Mouse (Mus musculus) bone marrow, adult 2 months (tissue): ENCODE results near the gene Nkpd1. TPM values are rescaled to one million over a fixed set of nuclear protein-coding genes. Genes with fewer than 3 reads are reported as not detected.

ENCODE experiments used
- H3K27ac ChIP-seq: fragments of 200-500 bp; 2 replicates; pipeline ENCODE4 v1.5.1; 2012; ENCODE audit warnings: low read depth, mild to moderate bottlenecking, control low read depth, inconsistent platforms, low read length; ENCODE audit not compliant: control insufficient read depth, poor library complexity, insufficient read depth
- H3K4me1 ChIP-seq: fragments of 200-500 bp; 2 replicates; pipeline ENCODE4 v1.6.1; 2011; ENCODE audit warnings: low read length; ENCODE audit not compliant: control insufficient read depth, insufficient read depth
- H3K4me3 ChIP-seq: fragments of 200-500 bp; replicated peaks from 2 replicates; pipeline ENCODE3; 2011; ENCODE audit warnings: mild to moderate bottlenecking, low read depth, low read length, control low read depth; ENCODE audit not compliant: control insufficient read depth
- CTCF ChIP-seq: fragments of 200-500 bp; IDR thresholded peaks from 2 replicates; pipeline ENCODE4 v1.5.1; 2011; ENCODE audit warnings: low read length, control low read depth; ENCODE audit not compliant: control insufficient read depth, insufficient read depth
- POLR2A ChIP-seq: fragments of 200-500 bp; IDR thresholded peaks from 2 replicates; pipeline ENCODE4 v1.6.1; 2011; ENCODE audit warnings: low read depth, mild to moderate bottlenecking, control low read depth, low read length, borderline replicate concordance; ENCODE audit not compliant: control insufficient read depth
- WGBS: fragments of 180-500 bp; shearing (Covaris S2); methylation state at CpG from one replicate; pipeline ENCODE4 v1.1.7; 2018; 5-methylcytosine and 5-hydroxymethylcytosine counted together
- polyA plus RNA-seq: library from polyadenylated mRNA; stranded (reverse); fragments of >200 nt; gene quantifications from 2 replicates; pipeline ENCODE4 v1.2.4, GENCODE M21; 2011; ENCODE audit warnings: low replicate concordance; ENCODE audit not compliant: missing spikeins, insufficient read depth, insufficient read length

The Nkpd1 gene
- polyA plus RNA-seq, 1 experiment: not detected

DNA sequence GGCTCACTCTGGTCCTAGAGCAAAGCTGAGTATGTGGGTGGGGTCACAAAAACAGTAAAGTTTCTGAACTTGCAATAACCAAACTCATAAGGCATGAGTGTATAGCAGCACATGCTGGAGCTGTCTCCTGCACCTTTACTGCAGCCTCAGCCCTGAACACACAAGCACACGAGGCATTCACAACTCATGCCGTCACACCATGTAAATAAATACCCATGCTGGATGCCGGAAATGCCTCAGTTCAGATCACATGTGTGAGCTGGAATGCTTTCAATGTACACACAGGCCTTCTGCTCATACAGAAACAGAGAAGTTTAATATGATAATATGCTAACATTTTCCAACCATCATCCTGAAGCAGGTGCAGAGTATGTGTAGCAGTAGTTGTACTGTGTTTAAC lies 28.4 kb downstream of the Nkpd1 start:
- H3K4me1 ChIP-seq: no peaks in the 10 kb centered on the region
- no peak overlapping the region for H3K4me3 ChIP-seq
- TF ChIP-seq POLR2A: no peak
- no peak overlapping the region for H3K27ac ChIP-seq
- 85% methylated on average over 3 of the region's 3 CpGs for WGBS

DNA sequence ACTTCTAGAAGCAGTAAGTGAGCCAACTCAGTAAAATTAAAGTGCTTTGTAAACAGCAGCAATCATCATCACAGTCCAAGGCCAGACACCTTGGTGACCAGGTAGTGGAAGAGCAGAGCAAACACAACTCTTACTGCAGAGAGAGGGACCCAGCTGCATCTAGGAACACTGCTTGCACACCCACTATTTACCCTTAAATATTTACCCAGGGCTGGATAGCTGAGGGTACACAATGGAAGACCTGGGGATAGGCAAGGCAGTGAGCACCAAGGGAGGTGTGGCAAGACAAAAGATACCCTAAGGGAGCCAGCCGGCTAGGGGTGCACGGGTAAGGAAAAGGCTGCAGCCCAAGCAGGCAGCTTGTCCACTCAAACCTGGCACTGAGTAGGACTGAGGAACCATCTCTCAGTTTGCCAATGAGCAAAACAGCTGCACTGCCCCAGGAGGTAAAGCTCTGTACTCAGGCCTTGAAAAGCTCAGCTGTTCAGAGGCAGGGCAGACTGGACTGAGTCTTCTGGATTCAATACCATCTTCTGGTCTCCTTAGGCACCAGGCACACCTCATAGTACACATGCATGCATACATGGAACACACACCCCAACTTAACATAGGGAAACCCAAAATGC lies 29.8 kb downstream of the Nkpd1 start:
- WGBS: 89% methylated on average over 2 of the region's 2 CpGs
- TF ChIP-seq POLR2A (no peak), CTCF (no peak)
- H3K4me3 ChIP-seq: no peak overlapping the region
- H3K27ac ChIP-seq: no peak overlapping the region
- no peaks in the 10 kb centered on the region for H3K4me1 ChIP-seq

DNA sequence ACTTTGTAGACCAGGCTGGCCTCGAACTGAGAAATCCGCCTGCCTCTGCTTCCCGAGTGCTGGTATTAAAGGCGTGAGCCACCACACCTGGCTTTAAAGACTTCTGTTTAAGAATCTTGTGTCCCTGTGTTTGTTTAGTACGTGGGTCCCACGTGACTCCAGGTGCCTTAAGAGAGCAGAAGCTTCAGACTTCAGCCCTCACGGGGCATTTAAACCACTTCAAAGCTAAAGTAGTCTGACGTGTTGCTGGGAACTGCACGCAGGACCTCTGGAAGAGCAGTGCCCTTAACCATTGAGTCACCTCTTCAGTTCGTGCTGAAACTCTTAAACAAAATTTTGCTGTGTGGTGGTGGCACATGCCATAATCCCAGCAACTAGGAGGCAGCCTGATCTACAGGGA lies 31.8 kb downstream of the Nkpd1 start:
- TF ChIP-seq POLR2A: no peak
- no peak for TF ChIP-seq CTCF
- 88% methylated on average over 10 of the region's 10 CpGs for WGBS
- Histone ChIP-seq H3K4me3 (no peak overlapping the region), H3K4me1 (no peaks in the 10 kb centered on the region), H3K27ac (no peak overlapping the region)

DNA sequence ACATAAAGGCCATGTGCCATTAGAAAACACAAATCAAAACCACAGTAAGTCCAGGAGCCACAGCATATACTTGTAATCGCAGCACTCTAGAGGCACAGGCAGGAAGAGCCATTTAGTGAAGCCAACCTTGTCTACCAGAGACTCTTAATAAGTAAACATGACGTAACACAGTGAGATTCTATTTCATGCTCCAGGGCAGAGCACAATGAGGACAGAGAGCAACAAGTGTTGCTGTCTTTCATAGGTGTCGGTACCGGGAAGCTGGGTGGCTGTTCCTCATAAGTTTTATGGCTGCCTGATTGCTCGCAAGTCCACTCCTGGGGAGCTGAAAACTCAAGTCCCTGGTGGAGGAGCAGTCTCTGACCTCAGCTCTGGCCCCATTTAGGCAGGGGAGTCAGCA lies 34.0 kb downstream of the Nkpd1 start:
- no peaks in the 10 kb centered on the region for H3K4me1 ChIP-seq
- no peak overlapping the region for H3K4me3 ChIP-seq
- H3K27ac ChIP-seq: no peak overlapping the region
- TF ChIP-seq CTCF: no peak
- TF ChIP-seq POLR2A: no peak
- 81% methylated on average over 5 of the region's 5 CpGs for WGBS

DNA sequence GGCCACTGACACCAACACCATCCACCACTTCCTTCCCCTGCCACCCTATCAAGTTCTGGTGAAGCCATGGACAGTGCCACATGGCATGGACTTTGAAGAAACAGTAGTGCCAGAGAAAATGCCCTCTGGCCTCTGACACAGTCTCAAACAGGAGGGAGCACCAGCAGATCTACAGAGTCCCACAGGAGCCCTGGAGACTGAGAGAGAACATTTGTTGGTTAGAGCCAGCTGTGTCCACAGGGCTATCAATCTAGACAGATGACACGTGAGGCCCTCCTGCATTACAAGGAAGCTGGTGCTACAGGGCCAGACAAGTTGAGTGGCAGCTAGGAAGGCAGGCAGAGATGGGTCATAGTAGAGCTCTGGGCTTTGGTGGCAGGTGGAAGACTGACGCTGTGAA lies 34.8 kb downstream of the Nkpd1 start:
- TF ChIP-seq CTCF (no peak), POLR2A (no peak)
- WGBS: 26% methylated on average over 2 of the region's 2 CpGs
- Histone ChIP-seq H3K4me1 (no peaks in the 10 kb centered on the region), H3K27ac (no peak overlapping the region), H3K4me3 (no peak overlapping the region)

DNA sequence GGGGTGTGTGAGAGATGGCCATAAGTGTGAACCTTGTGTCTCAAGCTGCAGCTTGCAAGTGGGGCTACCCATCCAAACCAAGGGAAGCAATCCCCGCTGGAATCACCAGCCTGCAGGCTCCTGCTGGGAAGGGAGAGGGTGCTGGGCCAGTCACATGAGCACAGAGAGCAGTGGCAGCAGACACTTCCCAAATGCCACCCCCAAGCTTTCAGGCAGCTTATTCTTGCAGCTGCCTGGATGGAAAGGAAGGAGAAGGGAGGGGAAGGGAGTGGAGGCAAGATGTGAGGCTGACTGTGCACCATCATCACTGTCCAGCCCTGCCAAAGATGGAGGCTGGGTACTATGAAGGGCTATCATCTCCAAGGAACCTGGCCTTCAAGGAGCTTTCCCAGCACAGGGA lies 36.5 kb downstream of the Nkpd1 start:
- H3K4me1 ChIP-seq: no peaks in the 10 kb centered on the region; the same call in 1 of the 2 replicates
- WGBS: 96% methylated on average over 1 of the region's 1 CpGs

DNA sequence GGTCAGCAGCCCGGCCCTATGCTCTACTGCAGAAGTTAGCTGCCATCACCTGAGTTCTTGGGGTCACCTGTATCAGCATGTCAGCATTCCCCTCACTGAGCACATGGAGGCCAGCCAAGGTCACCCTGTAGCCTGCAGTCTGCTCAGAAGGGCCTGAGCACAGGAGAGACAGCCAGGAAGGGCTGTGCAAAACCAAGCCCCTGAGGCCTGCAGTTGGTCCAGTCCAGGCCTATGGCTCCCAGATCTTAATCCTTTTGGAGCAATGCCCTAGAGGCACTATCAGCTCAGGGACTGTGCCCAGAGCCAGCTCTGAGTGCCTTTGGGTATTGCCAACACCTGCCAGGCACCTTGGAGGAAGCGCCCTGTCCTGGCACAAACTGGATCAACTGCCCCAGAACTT lies 39.4 kb downstream of the Nkpd1 start:
- Histone ChIP-seq H3K4me1 (peaks cover 7% of the 10 kb centered on the region), H3K4me3 (no peak overlapping the region), H3K27ac (no peak overlapping the region)
- no peak for TF ChIP-seq POLR2A
- no peak for TF ChIP-seq CTCF
- WGBS: 89% methylated on average over 2 of the region's 2 CpGs

More for the DNA sequence above, 36.5 kb downstream of the Nkpd1 start:
- Histone ChIP-seq H3K4me3 (no peak overlapping the region), H3K27ac (no peak overlapping the region)
- TF ChIP-seq POLR2A: no peak
- TF ChIP-seq CTCF: no peak

DNA sequence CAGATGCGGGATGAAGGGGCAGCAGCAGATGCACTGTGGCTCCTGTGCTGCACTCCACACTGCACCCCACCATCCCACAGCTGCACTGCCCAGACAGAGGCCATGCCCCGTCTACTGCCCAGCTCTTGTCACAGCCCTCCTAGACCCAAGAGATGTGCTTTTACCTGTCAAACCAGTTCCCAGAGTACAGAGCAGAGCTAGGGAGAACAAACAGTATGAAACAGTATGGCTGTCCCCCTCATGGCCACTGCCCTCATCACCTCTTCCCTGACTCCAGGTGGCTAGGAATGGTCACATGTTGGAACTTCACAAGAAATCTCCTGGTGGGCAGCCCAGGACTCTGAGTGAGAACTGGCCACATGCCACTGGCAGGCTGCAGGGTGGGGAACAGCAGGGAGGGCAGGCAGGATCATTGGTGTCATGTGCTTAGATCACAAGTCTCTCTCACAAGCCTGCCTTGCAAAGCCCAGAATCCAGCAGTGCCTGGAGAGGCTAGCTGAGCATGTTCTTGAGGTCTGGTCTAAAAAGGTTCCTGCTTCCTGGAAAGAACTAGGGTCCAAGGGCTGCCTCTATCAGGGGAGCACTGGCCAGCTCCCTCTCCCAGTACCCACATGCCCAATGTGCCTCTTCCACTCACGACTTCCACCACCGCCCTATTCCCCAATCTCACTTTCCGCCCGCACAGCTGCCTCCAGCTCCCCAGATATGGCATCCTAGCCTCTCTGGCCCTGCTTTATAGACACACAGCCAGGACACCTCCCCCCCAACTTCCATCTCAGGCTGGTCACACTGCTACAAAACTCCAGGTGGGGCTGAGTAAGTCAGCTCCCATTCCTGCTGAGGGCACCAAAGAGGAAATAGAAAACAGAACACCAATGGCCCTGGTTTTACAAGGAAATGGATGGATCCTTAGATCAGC lies 40.6 kb downstream of the Nkpd1 start:
- Histone ChIP-seq H3K4me3 (no peak overlapping the region), H3K27ac (no peak overlapping the region), H3K4me1 (peaks cover 7% of the 10 kb centered on the region)
- 88% methylated on average over 6 of the region's 6 CpGs for WGBS
- TF ChIP-seq CTCF: no peak
- TF ChIP-seq POLR2A: no peak
